Comparison of ENCODE assay signal across 8 mouse cellular contexts in the genomic region with DNA sequence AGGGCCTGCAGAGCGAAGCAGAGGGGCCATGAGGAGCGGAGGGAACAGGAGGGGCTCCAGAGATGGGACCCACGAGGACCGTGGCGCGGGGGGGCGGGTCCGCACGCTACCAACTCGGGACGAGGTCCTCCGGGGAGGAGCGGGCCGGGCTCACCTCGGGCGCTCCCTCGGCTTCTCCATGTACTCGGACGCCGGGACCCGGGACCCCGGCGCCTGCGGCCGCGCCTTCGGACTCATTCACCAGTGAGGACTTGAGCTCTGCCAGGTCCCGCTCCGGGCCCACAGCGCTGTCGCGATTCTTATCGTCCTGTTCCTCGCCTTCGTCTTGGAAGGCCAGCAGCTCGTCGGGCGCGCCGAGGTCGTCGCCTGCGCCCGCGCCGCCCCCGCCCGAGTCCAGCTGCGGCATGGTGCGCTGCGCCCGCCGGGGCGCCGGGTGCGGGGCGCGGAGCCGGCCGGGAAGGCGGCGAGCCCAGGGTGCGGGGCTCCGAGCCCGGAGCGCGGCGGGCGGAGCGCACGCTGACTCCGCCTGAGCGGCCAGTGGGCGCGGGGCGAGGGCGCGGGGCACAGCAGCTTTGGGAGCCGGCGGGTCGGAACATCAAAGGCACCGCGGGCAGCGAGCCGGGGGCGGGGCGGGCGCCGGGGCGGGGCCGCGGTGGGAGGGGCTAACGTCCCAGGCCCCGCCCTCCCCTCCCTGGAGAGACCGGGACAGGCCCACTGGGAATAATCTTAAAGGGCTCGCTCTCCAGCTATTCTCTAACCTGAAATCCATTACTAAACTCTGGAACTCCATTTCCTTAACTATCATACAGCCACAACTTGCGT. TPM values are rescaled to one million over a fixed set of nuclear protein-coding genes. Genes with fewer than 3 reads are reported as not detected.
A peak's percentile ranks its signal among the peaks of the same experiment; 100 is the strongest.
DNase-seq lines count a peak whose midpoint lies in the region; ATAC-seq and TF ChIP-seq lines count a peak whose summit lies in the region.

TSS of gene Tcf7 (minus strand) at position 241 of the 822 bp plus-strand sequence.

- peak within 1 kb of the TSS; percentile 70 for H3K4me3 ChIP-seq in forebrain, embryonic 10.5 days
- H3K4me3 ChIP-seq in hindbrain, embryonic 11.5 days (ENCODE audit: low read depth, low read length): peak within 1 kb of the TSS; percentile 56

- peak; percentile 79 for DNase-seq in CD4-positive, CD25-positive, alpha-beta regulatory T cell, adult 2 months (ENCODE audit: low read depth, low spot score)
- no peak for DNase-seq in Patski (ENCODE audit: low read depth, low spot score)
- DNase-seq in forebrain, embryonic 10.5 days (ENCODE audit: extremely low spot score, low spot score): peak; percentile 82
- peak; percentile 85 for DNase-seq in hindbrain, embryonic 11.5 days (ENCODE audit: low spot score)
- peak; percentile 30 to 31 for DNase-seq in layer of hippocampus, postnatal 25 days (ENCODE audit: extremely low spot score in 1 of 2, low spot score in 1 of 2)
- peak; percentile 72 for DNase-seq in mesoderm, embryonic 11.5 days (ENCODE audit: low read depth, low spot score)
- DNase-seq in splenic B cell, adult 2 months (ENCODE audit: low read depth, low spot score): peak; percentile 54
- no peak for DNase-seq in natural killer cell, adult 2 months (ENCODE audit: low spot score in 2 of 2)

- H3K9me3 ChIP-seq in forebrain, embryonic 10.5 days: no peaks in the 10 kb centered on the region
- H3K9me3 ChIP-seq in hindbrain, embryonic 11.5 days (ENCODE audit: control insufficient read depth, low read length): no peaks in the 10 kb centered on the region

- in situ Hi-C loops in Patski (cut with MboI; ENCODE audit: low pct_unique_long_range_greater_than_20kb): no loop called here

- H3K27ac ChIP-seq in forebrain, embryonic 10.5 days: peak within 1 kb of the TSS; percentile 82
- no peak within 1 kb of the TSS for H3K27ac ChIP-seq in hindbrain, embryonic 11.5 days (ENCODE audit: low read depth, low read length)

- H3K9ac ChIP-seq in hindbrain, embryonic 11.5 days (ENCODE audit: low read depth, low read length): peak within 1 kb of the TSS; percentile 55

- WGBS in forebrain, embryonic 10.5 days: under 1% methylated on average over 78 of the region's 97 CpGs
- WGBS in hindbrain, embryonic 11.5 days: under 1% methylated on average over 81 of the region's 97 CpGs

- CTCF ChIA-PET in Patski (lab: Charles Lee): interaction anchor here (0.6 kb wide), 1 partner anchor 33 kb away, joined by 3 read pairs; no protein-coding TSS in a partner anchor

- peak within 1 kb of the TSS; percentile 96 for H3K4me2 ChIP-seq in hindbrain, embryonic 11.5 days (replicated peaks; ENCODE audit: low read depth, low read length)

- ATAC-seq in Patski: peak; percentile 68
- ATAC-seq in hindbrain, embryonic 11.5 days (ENCODE audit: low FRiP score): peak; percentile 79

- no peak for TF ChIP-seq CTCF in Patski (IDR thresholded peaks at IDR 0.05)

- POLR2A ChIA-PET in Patski (lab: Charles Lee): interaction anchor here (1.0 kb wide), 1 partner anchor 38 kb away, joined by 4 read pairs; no protein-coding TSS in a partner anchor

- peaks cover 9% of the 10 kb centered on the region; the same call in 1 of the 2 replicates for H3K36me3 ChIP-seq in forebrain, embryonic 10.5 days (replicated peaks)
- no peaks in the 10 kb centered on the region for H3K36me3 ChIP-seq in hindbrain, embryonic 11.5 days (ENCODE audit: control insufficient read depth, insufficient read depth, low read length)
- no peaks in the 10 kb centered on the region for H3K36me3 ChIP-seq in splenic B cell, adult 2 months (ENCODE audit: control insufficient read depth, insufficient read depth, low read length, poor library complexity, severe bottlenecking)

- peaks cover 3% of the 10 kb centered on the region for H3K27me3 ChIP-seq in Patski
- peaks cover 75% of the 10 kb centered on the region for H3K27me3 ChIP-seq in forebrain, embryonic 10.5 days (ENCODE audit: poor library complexity, severe bottlenecking)
- peaks cover 32% of the 10 kb centered on the region for H3K27me3 ChIP-seq in hindbrain, embryonic 11.5 days (ENCODE audit: control insufficient read depth, insufficient read depth, low read length)
- H3K27me3 ChIP-seq in splenic B cell, adult 2 months (ENCODE audit: control insufficient read depth, insufficient read depth, low read length, poor library complexity, severe bottlenecking): no peaks in the 10 kb centered on the region

- H3K4me1 ChIP-seq in forebrain, embryonic 10.5 days: peaks cover 64% of the 10 kb centered on the region
- H3K4me1 ChIP-seq in hindbrain, embryonic 11.5 days (replicated peaks; ENCODE audit: control insufficient read depth, insufficient read depth, low read length): peaks cover 6% of the 10 kb centered on the region

RNA-seq across cellular contexts. Expression of gene Tcf7, which starts in this region (rescaled TPM):
- polyA plus RNA-seq in Patski (2021): 5.4 TPM
- 8.1 and 8.8 TPM in 2 replicates for polyA plus RNA-seq in forebrain, embryonic 10.5 days (2016; fragmentation: Nextera tagmentation; extraction: Ambion mirVana)
- 6.9 and 7.7 TPM in 2 replicates for polyA plus RNA-seq in hindbrain, embryonic 11.5 days (2014; fragmentation: Nextera tagmentation; extraction: Ambion mirVana)
- total RNA-seq in layer of hippocampus, postnatal 25 days (2021): 1 to 10 TPM; 3.2 to 3.4 TPM

Comparison
In these comparisons a context has a peak if more than half of its experiments do, and no peak if none do; other contexts are left out.
1. DNase-seq: peak in CD4-positive, CD25-positive, alpha-beta regulatory T cell, adult 2 months (single experiment), forebrain, embryonic 10.5 days (single experiment), hindbrain, embryonic 11.5 days (single experiment), layer of hippocampus, postnatal 25 days (2 of 2), mesoderm, embryonic 11.5 days (single experiment) and splenic B cell, adult 2 months (single experiment); none in Patski (single experiment) and natural killer cell, adult 2 months (0 of 2).